Mouse (Mus musculus) E14TG2a.4 (cell line): Measurements from ENCODE around the gene Arhgap8.

Experiments used
- H3K27me3 ChIP-seq: 2 replicates; pipeline ENCODE4 v1.6.1; 2014; ENCODE audit warnings: low read length, control low read depth; ENCODE audit not compliant: insufficient read depth
- H3K36me3 ChIP-seq: 2 replicates; pipeline ENCODE4 v1.6.1; 2014; ENCODE audit warnings: low read length, control low read depth; ENCODE audit not compliant: insufficient read depth
- H3K4me1 ChIP-seq: replicated peaks from 2 replicates; pipeline ENCODE4 v1.6.1; 2014; ENCODE audit warnings: low read depth, low read length, control low read depth
- H3K4me3 ChIP-seq: replicated peaks from 2 replicates; pipeline ENCODE4 v1.5.1; 2014; ENCODE audit warnings: mild to moderate bottlenecking, low read length
- H3K9me3 ChIP-seq: 2 replicates; pipeline ENCODE4 v1.6.1; 2014; ENCODE audit warnings: low read length, control low read depth
- CTCF ChIP-seq: conservative IDR thresholded peaks from 2 replicates; pipeline ENCODE4 v1.5.1; 2014; ENCODE audit warnings: low read length
- NANOG ChIP-seq: IDR thresholded peaks from 2 replicates; pipeline ENCODE4 v1.6.1; 2014; ENCODE audit warnings: borderline replicate concordance, low read length, mixed read lengths
- POU5F1 ChIP-seq: IDR thresholded peaks from 2 replicates; pipeline ENCODE4 v1.6.1; 2014; ENCODE audit warnings: low read length, borderline replicate concordance

The Arhgap8 gene

DNA sequence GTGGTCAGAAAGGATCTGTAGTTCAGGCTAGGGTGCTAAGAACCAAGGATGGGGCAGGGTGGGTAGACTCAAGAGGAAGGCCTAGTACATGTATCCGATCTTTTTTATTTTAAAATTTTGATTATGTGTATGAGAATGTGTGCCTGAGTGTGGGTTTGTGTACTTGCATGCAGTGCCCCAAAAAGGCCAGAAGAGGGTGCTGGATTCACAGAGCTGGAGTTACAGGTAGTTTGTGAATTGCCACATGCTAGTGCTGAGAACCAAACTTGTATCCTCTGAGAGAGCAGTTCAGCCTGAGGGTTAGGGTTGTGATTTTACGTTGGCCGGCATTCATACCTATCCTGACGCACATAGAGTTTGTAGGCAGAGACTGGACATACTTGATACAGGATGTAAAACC, 40.8 kb upstream of the Arhgap8 start:
- H3K4me1 ChIP-seq = peaks cover 85% of the 10 kb centered on the region
- no peak overlapping the region for H3K4me3 ChIP-seq
- TF ChIP-seq CTCF = peak; percentile 88
- no peak for TF ChIP-seq NANOG
- no peaks in the 10 kb centered on the region for H3K9me3 ChIP-seq
- H3K36me3 ChIP-seq = peaks cover 7% of the 10 kb centered on the region
- no peaks in the 10 kb centered on the region for H3K27me3 ChIP-seq

DNA sequence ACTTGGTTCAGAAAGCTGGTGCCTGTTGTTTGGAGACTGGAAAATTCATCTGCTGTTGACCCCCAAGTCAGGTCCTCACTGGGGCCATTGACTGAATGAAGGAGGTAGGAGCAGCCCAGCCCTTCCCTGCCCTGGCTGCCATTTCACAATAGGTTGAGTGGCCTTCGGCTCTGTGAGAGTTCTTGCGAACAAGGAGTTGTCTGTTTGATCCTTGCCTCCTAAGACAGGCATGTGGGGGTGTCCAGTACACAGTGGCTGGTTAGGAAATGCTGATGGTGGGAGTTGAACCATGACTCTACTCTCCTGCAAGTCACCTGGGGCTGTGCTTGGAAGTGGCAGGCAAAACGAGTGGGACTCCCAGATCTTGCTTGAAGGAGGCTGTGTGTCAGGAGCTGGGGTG, 40.1 kb upstream of the Arhgap8 start:
- Histone ChIP-seq H3K4me3 (peak overlapping the region; percentile 91; the same call in 1 of the 2 replicates), H3K27me3 (no peaks in the 10 kb centered on the region), H3K36me3 (peaks cover 7% of the 10 kb centered on the region), H3K9me3 (no peaks in the 10 kb centered on the region), H3K4me1 (peaks cover 86% of the 10 kb centered on the region)
- TF ChIP-seq CTCF = no peak
- TF ChIP-seq POU5F1 = no peak
- TF ChIP-seq NANOG = no peak

DNA sequence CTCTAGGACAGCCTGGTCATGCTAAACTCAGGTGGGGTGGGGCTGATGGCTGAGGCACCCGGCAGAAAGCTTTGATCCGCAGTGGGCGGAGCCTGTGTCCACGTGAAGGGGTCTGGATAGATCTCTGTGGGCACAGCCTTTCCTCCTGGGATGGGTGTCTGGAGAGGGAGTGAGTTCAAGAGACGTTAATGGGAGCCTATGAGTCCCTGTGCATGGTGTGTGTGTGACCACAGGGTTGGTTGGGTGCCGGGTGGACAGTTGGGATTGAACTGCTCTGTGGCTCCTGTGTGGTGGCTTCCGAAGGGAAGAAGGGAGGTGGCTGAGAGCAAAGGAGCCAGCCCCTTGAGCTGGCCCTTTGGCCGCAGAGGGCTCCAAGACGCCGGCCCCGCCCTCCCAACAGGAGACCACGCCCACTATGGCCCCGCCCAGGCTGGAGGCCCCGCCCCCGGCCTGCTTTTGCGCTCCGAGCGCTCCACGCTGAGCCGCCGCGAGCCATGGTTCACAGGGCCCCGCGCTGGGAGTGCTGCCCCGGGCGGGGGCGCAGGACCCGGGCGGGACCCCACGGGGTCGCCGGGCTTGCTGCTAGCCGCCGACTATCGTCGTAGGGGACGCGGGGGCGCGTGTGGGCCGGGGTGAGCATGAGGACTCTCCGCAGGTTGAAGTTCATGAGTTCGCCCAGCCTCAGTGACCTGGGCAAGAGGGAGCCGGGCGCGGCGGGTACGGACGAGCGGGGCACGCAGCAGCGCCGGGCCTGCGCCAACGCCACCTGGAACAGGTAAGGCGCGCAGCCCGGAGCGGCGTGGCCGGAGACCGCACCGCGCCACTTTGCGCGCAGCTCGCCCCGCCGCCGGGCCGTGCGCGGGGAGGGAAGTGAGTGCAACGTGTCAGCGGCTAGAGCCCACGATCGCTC, 39.1 kb upstream of the Arhgap8 start:
- Histone ChIP-seq H3K9me3 (no peaks in the 10 kb centered on the region), H3K27me3 (no peaks in the 10 kb centered on the region), H3K4me1 (peaks cover 83% of the 10 kb centered on the region), H3K4me3 (peak overlapping the region; percentile 91), H3K36me3 (peaks cover 11% of the 10 kb centered on the region)
- TF ChIP-seq NANOG (no peak), CTCF (no peak), POU5F1 (no peak)

DNA sequence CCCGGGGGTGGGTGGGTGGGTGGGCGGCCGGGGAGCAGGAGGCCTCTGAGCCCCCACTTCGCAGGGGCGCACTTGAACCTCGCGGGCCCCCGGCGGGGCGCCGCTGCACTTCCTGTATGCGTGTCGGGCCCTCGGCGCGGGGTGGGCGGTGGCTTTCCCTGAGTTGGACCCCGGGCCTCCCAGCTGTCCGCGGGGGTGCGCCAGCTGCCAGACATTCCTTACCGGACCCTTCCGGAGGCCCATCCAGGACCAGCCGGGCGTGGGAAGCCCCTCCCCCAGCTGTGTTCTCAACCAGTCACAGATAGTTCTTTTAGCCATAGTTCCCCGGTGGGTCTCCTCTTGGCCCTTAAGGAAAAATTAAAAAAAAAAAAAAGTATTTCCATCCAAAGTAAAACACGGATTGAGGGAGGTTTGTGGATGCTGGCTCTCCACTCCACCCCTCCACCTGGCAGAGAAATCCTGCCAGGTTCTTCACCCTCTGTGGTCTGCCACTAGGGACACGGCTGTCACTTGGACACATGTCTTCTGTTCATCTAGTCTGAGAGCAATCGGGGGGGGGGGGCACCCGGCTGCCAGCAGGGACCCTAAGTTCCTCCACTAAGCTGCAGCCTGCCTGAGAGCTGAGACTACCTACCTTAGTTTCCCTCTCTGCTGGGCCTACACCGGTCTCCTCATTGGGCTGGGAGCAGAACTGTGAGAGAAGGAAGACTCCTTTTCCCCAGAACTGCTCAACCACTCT, 38.2 kb upstream of the Arhgap8 start:
- Histone ChIP-seq H3K27me3 (no peaks in the 10 kb centered on the region), H3K4me3 (peak overlapping the region; percentile 91), H3K9me3 (no peaks in the 10 kb centered on the region), H3K36me3 (peaks cover 17% of the 10 kb centered on the region), H3K4me1 (peaks cover 83% of the 10 kb centered on the region)
- TF ChIP-seq CTCF = no peak
- no peak for TF ChIP-seq POU5F1
- no peak for TF ChIP-seq NANOG

DNA sequence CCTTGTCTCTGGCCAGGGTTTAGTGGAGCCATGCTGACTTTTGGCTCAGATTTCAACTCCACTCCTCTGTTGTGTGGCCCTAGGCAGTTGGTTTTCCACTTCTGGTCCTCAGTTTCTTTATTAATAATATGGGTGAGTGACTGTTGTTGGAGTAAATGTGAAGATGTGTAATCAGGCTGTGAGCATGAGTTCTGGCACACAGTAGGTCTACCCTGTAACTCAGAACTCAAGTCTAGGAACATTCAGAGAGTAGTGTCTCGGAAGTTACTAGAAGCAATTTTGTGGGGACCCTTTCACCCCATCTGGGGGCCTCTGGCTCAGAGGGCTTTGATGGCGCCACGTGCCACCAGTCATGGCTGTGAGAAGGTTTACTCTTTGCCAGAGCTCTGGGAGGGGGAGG, 37.6 kb upstream of the Arhgap8 start:
- Histone ChIP-seq H3K4me1 (peaks cover 86% of the 10 kb centered on the region), H3K4me3 (peak overlapping the region; percentile 91), H3K36me3 (peaks cover 17% of the 10 kb centered on the region), H3K9me3 (no peaks in the 10 kb centered on the region), H3K27me3 (no peaks in the 10 kb centered on the region)
- no peak for TF ChIP-seq CTCF
- no peak for TF ChIP-seq NANOG

DNA sequence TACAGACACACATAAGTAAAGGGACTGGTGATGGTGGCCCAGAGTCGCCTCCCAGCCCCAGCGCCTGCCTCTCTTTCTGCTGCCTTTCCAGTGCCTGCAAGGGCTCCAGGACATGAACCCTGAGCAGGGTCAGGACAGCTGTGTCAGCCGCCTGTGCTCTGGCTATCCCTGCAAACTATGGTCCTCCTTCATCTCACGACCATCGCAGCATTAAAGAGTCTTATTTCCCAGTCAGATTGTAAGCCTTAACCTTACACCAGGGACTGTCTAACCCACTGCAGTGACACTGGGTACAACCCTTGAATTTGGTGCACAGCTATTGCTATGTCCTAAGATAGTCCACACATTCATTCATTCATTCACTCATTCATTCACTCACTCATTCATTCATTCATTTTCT, 37.0 kb upstream of the Arhgap8 start:
- H3K9me3 ChIP-seq = no peaks in the 10 kb centered on the region
- peaks cover 23% of the 10 kb centered on the region for H3K36me3 ChIP-seq
- no peak for TF ChIP-seq CTCF
- TF ChIP-seq NANOG = no peak
- TF ChIP-seq POU5F1 = no peak
- no peaks in the 10 kb centered on the region for H3K27me3 ChIP-seq
- 0 out of 2 replicates have a peak overlapping the region, but pooled peaks have one; percentile 10 for H3K4me3 ChIP-seq
- H3K4me1 ChIP-seq = peaks cover 86% of the 10 kb centered on the region

DNA sequence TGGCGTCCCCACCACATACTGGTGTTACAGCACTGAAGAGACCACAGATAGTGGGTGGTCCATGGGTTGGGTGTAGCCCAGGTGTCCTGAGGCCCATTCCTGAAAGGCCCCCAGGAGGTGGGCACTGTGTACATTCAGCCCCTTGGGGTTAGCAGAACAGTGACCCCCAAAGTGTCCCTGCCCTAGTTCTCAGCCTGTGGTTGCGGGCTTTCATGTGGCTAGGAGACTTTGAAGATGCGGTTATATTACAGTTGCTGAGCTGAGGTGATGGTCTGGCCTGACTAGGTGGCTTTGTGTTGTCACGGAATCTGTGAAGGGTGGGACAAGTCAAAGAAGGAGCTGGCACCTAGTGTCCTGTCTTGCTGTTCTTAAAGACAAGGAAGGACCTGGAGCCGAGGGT, 35.3 kb upstream of the Arhgap8 start:
- Histone ChIP-seq H3K9me3 (no peaks in the 10 kb centered on the region), H3K4me1 (peaks cover 81% of the 10 kb centered on the region), H3K36me3 (peaks cover 40% of the 10 kb centered on the region), H3K27me3 (no peaks in the 10 kb centered on the region), H3K4me3 (no peak overlapping the region)
- no peak for TF ChIP-seq POU5F1
- TF ChIP-seq CTCF = no peak
- TF ChIP-seq NANOG = no peak

DNA sequence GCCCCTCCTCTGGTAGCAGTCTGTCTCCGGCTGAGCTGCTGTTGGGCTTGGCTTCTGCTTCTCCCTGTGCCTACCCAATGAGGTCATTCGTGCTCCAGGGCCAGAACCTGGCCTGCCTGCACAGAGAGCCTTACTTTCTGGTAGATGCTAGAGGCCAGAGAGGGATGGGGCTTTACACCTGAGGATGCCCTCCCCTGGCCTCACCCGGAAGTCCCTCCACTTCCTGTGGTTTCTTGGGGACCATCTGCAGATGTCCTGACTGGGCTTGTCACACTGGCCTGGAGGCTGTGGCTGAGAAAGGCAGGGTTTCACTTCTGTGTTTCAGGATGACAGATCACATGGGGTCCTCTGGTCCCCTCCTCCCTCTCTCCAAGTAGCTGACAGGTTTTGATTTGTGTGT, 34.4 kb upstream of the Arhgap8 start:
- peaks cover 49% of the 10 kb centered on the region for H3K36me3 ChIP-seq
- H3K4me3 ChIP-seq = no peak overlapping the region
- no peaks in the 10 kb centered on the region for H3K27me3 ChIP-seq
- peaks cover 72% of the 10 kb centered on the region for H3K4me1 ChIP-seq
- no peaks in the 10 kb centered on the region for H3K9me3 ChIP-seq
- TF ChIP-seq NANOG (no peak), CTCF (no peak), POU5F1 (no peak)
